Mouse (Mus musculus): ENCODE results near the gene Dmwd.

DNA sequence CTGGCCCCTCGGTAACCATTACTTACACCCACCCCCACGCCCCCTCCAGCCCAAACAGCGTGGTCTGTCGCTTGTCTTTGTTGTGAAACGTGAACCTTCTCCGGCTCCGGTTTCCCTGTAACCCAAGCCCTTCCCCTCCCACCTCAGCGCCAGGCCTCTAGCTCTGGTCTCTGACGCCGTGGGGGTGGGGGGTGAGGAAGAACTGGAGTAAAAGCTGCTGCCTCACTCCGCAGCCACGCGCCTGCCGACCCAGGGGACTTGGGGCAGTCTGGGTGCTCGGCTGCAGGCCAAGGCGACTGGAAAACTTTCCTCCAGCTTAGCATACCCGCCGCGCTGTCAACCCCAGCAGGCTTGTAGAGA is 19.7 kb downstream of the Dmwd start:
- TF ChIP-seq CTCF (IDR thresholded peaks at IDR 0.05; ENCODE audit: low read depth): no peak
- TF ChIP-seq EP300 (IDR thresholded peaks at IDR 0.05; ENCODE audit: low read depth): no peak

Measured in liver, postnatal 0 days (tissue).